Mouse (Mus musculus): ENCODE measurements around the gene Rbm5.

- TF ChIP-seq POLR2A (IDR thresholded peaks at IDR 0.05; ENCODE audit: borderline replicate concordance, low read depth, low read length) (no peak), CTCF (IDR thresholded peaks at IDR 0.05; ENCODE audit: low read depth, low read length) (no peak)
Observed at GRCm38 (mm10) chr9:107776809-107777208, 6.0 kb upstream of the Rbm5 start.

All from bone marrow macrophage, adult 2 months (primary cell).